Mouse (Mus musculus) stomach, embryonic 14.5 days (tissue): ENCODE measurements around the gene Negr1. TPM values are rescaled to one million over a fixed set of nuclear protein-coding genes. Genes with fewer than 3 reads are reported as not detected.
A peak's percentile ranks its signal among the peaks of the same experiment; 100 is the strongest.

Experiments
- ATAC-seq: fragments of 200-750 bp; cut with Nextera tagmentation; 2 replicates; pipeline ENCODE4 v1.8.0; 2017; ENCODE audit warnings: low read depth, moderate TSS enrichment; ENCODE audit not compliant: insufficient number of reproducible peaks, insufficient read depth, low FRiP score
- H3K27ac ChIP-seq: fragments of 300-500 bp; sonication (generic); 2 replicates; pipeline ENCODE4 v1.5.1; 2014; ENCODE audit warnings: mild to moderate bottlenecking, low read length, moderate library complexity, mixed read lengths
- H3K27me3 ChIP-seq: fragments of 300-500 bp; sonication (generic); 2 replicates; pipeline ENCODE4 v1.6.1; 2014; ENCODE audit warnings: low read length, control low read depth, mixed read lengths; ENCODE audit not compliant: control insufficient read depth, insufficient read depth
- H3K36me3 ChIP-seq: fragments of 300-500 bp; sonication (generic); 2 replicates; pipeline ENCODE4 v1.6.1; 2014; ENCODE audit warnings: mild to moderate bottlenecking, control low read depth, low read length, moderate library complexity, mixed read lengths; ENCODE audit not compliant: control insufficient read depth, insufficient read depth
- H3K4me1 ChIP-seq: fragments of 300-500 bp; sonication (generic); 2 replicates; pipeline ENCODE4 v1.6.1; 2014; ENCODE audit warnings: low read length, control low read depth, mixed read lengths; ENCODE audit not compliant: control insufficient read depth, insufficient read depth
- H3K4me2 ChIP-seq: fragments of 300-500 bp; sonication (generic); replicated peaks from 2 replicates; pipeline ENCODE4 v1.6.1; 2014; ENCODE audit warnings: low read depth, low read length, control low read depth
- H3K4me3 ChIP-seq: fragments of 300-500 bp; sonication (generic); 2 replicates; pipeline ENCODE4 v1.5.1; 2014; ENCODE audit warnings: low read depth, low read length, control low read depth
- H3K9ac ChIP-seq: fragments of 300-500 bp; sonication (generic); replicated peaks from 2 replicates; pipeline ENCODE4 v1.6.1; 2014; ENCODE audit warnings: low read depth, mild to moderate bottlenecking, control low read depth, low read length, moderate library complexity, mixed read lengths
- H3K9me3 ChIP-seq: fragments of 300-500 bp; sonication (generic); 2 replicates; pipeline ENCODE4 v1.6.1; 2016; ENCODE audit warnings: low read depth, low read length, control low read depth; ENCODE audit not compliant: control insufficient read depth
- WGBS: fragments of 180-500 bp; shearing (Covaris S2); extraction: QIAGEN DNeasy Blood & Tissue Kit; methylation state at CpG from one replicate; pipeline ENCODE4 v1.1.7; 2014; 5-methylcytosine and 5-hydroxymethylcytosine counted together
- polyA plus RNA-seq: library from polyadenylated mRNA; unstranded; fragments of >200 nt; fragmentation: Nextera tagmentation; extraction: Ambion mirVana; gene quantifications from 2 replicates; pipeline ENCODE4 v1.2.1, GENCODE M21; 2014

Gene Negr1
- polyA plus RNA-seq, 1 experiment from 2014 or later = 9.8 TPM

GRCm38 (mm10) chr3:156562796-156563195 lies 1.2 kb downstream of the Negr1 start:
- Histone ChIP-seq H3K9ac (no peak overlapping the region), H3K9me3 (no peaks in the 10 kb centered on the region), H3K27ac (no peak overlapping the region), H3K36me3 (no peaks in the 10 kb centered on the region), H3K4me1 (no peaks in the 10 kb centered on the region), H3K27me3 (0 out of 2 replicates have a peak, but pooled peaks cover 3% of the 10 kb centered on the region), H3K4me2 (peak overlapping the region; percentile 91), H3K4me3 (peak overlapping the region; percentile 45)
- WGBS = 19% methylated on average over 2 of the region's 2 CpGs
- no peak for ATAC-seq

- Histone ChIP-seq H3K36me3 (no peaks in the 10 kb centered on the region), H3K4me1 (no peaks in the 10 kb centered on the region), H3K4me3 (peak overlapping the region; percentile 45; the same call in 1 of the 2 replicates), H3K4me2 (peak overlapping the region; percentile 91; the same call in 1 of the 2 replicates), H3K9me3 (no peaks in the 10 kb centered on the region), H3K27me3 (0 out of 2 replicates have a peak, but pooled peaks cover 3% of the 10 kb centered on the region), H3K9ac (no peak overlapping the region), H3K27ac (no peak overlapping the region)
- ATAC-seq = no peak
- WGBS = 12% methylated on average over 3 of the region's 3 CpGs
Measured at GRCm38 (mm10) chr3:156563353-156563752, 1.8 kb downstream of the Negr1 start.

- H3K4me3 ChIP-seq = no peak overlapping the region
- no peak for ATAC-seq
- H3K27ac ChIP-seq = no peak overlapping the region
- H3K36me3 ChIP-seq = no peaks in the 10 kb centered on the region
- 29% methylated on average over 2 of the region's 2 CpGs for WGBS
- H3K27me3 ChIP-seq = no peaks in the 10 kb centered on the region
- H3K9me3 ChIP-seq = no peaks in the 10 kb centered on the region
- H3K4me1 ChIP-seq = 0 out of 2 replicates have a peak, but pooled peaks cover 3% of the 10 kb centered on the region
- no peak overlapping the region for H3K4me2 ChIP-seq
- H3K9ac ChIP-seq = no peak overlapping the region
Measured at GRCm38 (mm10) chr3:156573465-156573864, 11.9 kb downstream of the Negr1 start.

- H3K36me3 ChIP-seq = no peaks in the 10 kb centered on the region
- 0 out of 2 replicates have a peak, but pooled peaks cover 3% of the 10 kb centered on the region for H3K4me1 ChIP-seq
- no peak for ATAC-seq
- no peak overlapping the region for H3K27ac ChIP-seq
- 91% methylated on average over 1 of the region's 1 CpGs for WGBS
- H3K4me3 ChIP-seq = no peak overlapping the region
- H3K4me2 ChIP-seq = no peak overlapping the region
- no peaks in the 10 kb centered on the region for H3K9me3 ChIP-seq
- H3K9ac ChIP-seq = no peak overlapping the region
- no peaks in the 10 kb centered on the region for H3K27me3 ChIP-seq
Measured at GRCm38 (mm10) chr3:156576292-156576691, 14.7 kb downstream of the Negr1 start.

GRCm38 (mm10) chr3:156590612-156591011 lies 29.0 kb downstream of the Negr1 start:
- no peaks in the 10 kb centered on the region for H3K36me3 ChIP-seq
- WGBS = 86% methylated on average over 4 of the region's 4 CpGs

GRCm38 (mm10) chr3:156591125-156591524 lies 29.5 kb downstream of the Negr1 start:
- H3K9me3 ChIP-seq = no peaks in the 10 kb centered on the region
- H3K9ac ChIP-seq = no peak overlapping the region
- no peak for ATAC-seq
- H3K4me2 ChIP-seq = no peak overlapping the region
- H3K4me1 ChIP-seq = no peaks in the 10 kb centered on the region
- H3K27me3 ChIP-seq = no peaks in the 10 kb centered on the region
- no peak overlapping the region for H3K4me3 ChIP-seq
- no peak overlapping the region for H3K27ac ChIP-seq
- no peaks in the 10 kb centered on the region for H3K36me3 ChIP-seq
- 73% methylated on average over 2 of the region's 2 CpGs for WGBS

More at GRCm38 (mm10) chr3:156590612-156591011, 29.0 kb downstream of the Negr1 start:
- H3K27me3 ChIP-seq = no peaks in the 10 kb centered on the region
- no peak overlapping the region for H3K9ac ChIP-seq
- no peak overlapping the region for H3K4me3 ChIP-seq
- no peak for ATAC-seq
- H3K4me2 ChIP-seq = no peak overlapping the region
- no peak overlapping the region for H3K27ac ChIP-seq
- H3K9me3 ChIP-seq = no peaks in the 10 kb centered on the region
- no peaks in the 10 kb centered on the region for H3K4me1 ChIP-seq

GRCm38 (mm10) chr3:156606846-156607245 lies 45.3 kb downstream of the Negr1 start:
- WGBS = 51% methylated on average over 3 of the region's 3 CpGs
- no peak for ATAC-seq
- no peak overlapping the region for H3K27ac ChIP-seq
- no peaks in the 10 kb centered on the region for H3K27me3 ChIP-seq
- H3K36me3 ChIP-seq = no peaks in the 10 kb centered on the region
- no peak overlapping the region for H3K4me3 ChIP-seq
- H3K4me2 ChIP-seq = no peak overlapping the region
- no peaks in the 10 kb centered on the region for H3K4me1 ChIP-seq
- H3K9ac ChIP-seq = no peak overlapping the region
- no peaks in the 10 kb centered on the region for H3K9me3 ChIP-seq

- H3K27ac ChIP-seq = no peak overlapping the region
- no peaks in the 10 kb centered on the region for H3K36me3 ChIP-seq
- H3K4me3 ChIP-seq = no peak overlapping the region
- no peak overlapping the region for H3K9ac ChIP-seq
- 83% methylated on average over 2 of the region's 2 CpGs for WGBS
- no peaks in the 10 kb centered on the region for H3K27me3 ChIP-seq
- H3K9me3 ChIP-seq = no peaks in the 10 kb centered on the region
- H3K4me1 ChIP-seq = no peaks in the 10 kb centered on the region
- H3K4me2 ChIP-seq = no peak overlapping the region
- no peak for ATAC-seq
Measured at GRCm38 (mm10) chr3:156619921-156620320, 58.3 kb downstream of the Negr1 start.

GRCm38 (mm10) chr3:156628594-156628993 lies 67.0 kb downstream of the Negr1 start:
- no peak for ATAC-seq

More at GRCm38 (mm10) chr3:156628594-156628993, 67.0 kb downstream of the Negr1 start:
- H3K27me3 ChIP-seq = no peaks in the 10 kb centered on the region
- no peaks in the 10 kb centered on the region for H3K36me3 ChIP-seq
- H3K4me2 ChIP-seq = no peak overlapping the region
- no peaks in the 10 kb centered on the region for H3K4me1 ChIP-seq
- H3K9me3 ChIP-seq = no peaks in the 10 kb centered on the region
- no peak overlapping the region for H3K4me3 ChIP-seq
- H3K27ac ChIP-seq = no peak overlapping the region
- H3K9ac ChIP-seq = no peak overlapping the region
- whole genome bisulfite sequencing = 46% methylated on average over 2 of the region's 2 CpGs
